Mouse (Mus musculus): ENCODE results near the gene Epha2. TPM values are rescaled to one million over a fixed set of nuclear protein-coding genes. Genes with fewer than 3 reads are reported as not detected.
A peak's percentile ranks its signal among the peaks of the same experiment; 100 is the strongest.

Epha2 gene
- polyA plus RNA-seq, 1 experiment from 2014 or later, result 3.9 TPM

- TF ChIP-seq CTCF (IDR thresholded peaks at IDR 0.05; ENCODE audit: low read depth), result no peak
- TF ChIP-seq EP300 (optimal IDR thresholded peaks at IDR 0.05), result no peak
- H3K9ac ChIP-seq (ENCODE audit: low read length), result no peak overlapping the region
- ATAC-seq (ENCODE audit: low FRiP score, low TSS enrichment), result no peak
- H3K27me3 ChIP-seq (ENCODE audit: control insufficient read depth, insufficient read depth, low read length), result no peaks in the 10 kb centered on the region
- no peak overlapping the region for H3K4me3 ChIP-seq (ENCODE audit: low read depth, low read length)
- peaks cover 9% of the 10 kb centered on the region for H3K4me1 ChIP-seq (replicated peaks; ENCODE audit: control insufficient read depth, insufficient read depth)
- 80% methylated on average over 17 of the region's 18 CpGs for WGBS
- H3K27ac ChIP-seq (replicated peaks), result no peak overlapping the region
- no peak for DNase-seq (ENCODE audit: low spot score)
- H3K36me3 ChIP-seq (ENCODE audit: control insufficient read depth, insufficient read depth, low read length), result no peaks in the 10 kb centered on the region; the same call in 1 of the 2 replicates
- no peak overlapping the region for H3K4me2 ChIP-seq (replicated peaks; ENCODE audit: low read depth)
- no peaks in the 10 kb centered on the region for H3K9me3 ChIP-seq (ENCODE audit: control insufficient read depth, low read length)
Observed at GRCm38 (mm10) chr4:141316498-141317180, 15.6 kb downstream of the Epha2 start.

- WGBS, result 83% methylated on average over 7 of the region's 7 CpGs
- ATAC-seq (ENCODE audit: low FRiP score, low TSS enrichment), result no peak
- peaks cover 5% of the 10 kb centered on the region; the same call in 1 of the 2 replicates for H3K4me1 ChIP-seq (replicated peaks; ENCODE audit: control insufficient read depth, insufficient read depth)
Observed at GRCm38 (mm10) chr4:141317914-141318313, 16.9 kb downstream of the Epha2 start.

GRCm38 (mm10) chr4:141322526-141322925 lies 21.5 kb downstream of the Epha2 start:
- no peak for ATAC-seq (ENCODE audit: low FRiP score, low TSS enrichment)
- peaks cover 16% of the 10 kb centered on the region for H3K36me3 ChIP-seq (ENCODE audit: control insufficient read depth, insufficient read depth, low read length)

More at GRCm38 (mm10) chr4:141317914-141318313, 16.9 kb downstream of the Epha2 start:
- no peaks in the 10 kb centered on the region for H3K9me3 ChIP-seq (ENCODE audit: control insufficient read depth, low read length)
- TF ChIP-seq CTCF (IDR thresholded peaks at IDR 0.05; ENCODE audit: low read depth) (no peak), EP300 (optimal IDR thresholded peaks at IDR 0.05) (no peak)
- no peak overlapping the region for H3K4me3 ChIP-seq (ENCODE audit: low read depth, low read length)
- no peak overlapping the region for H3K9ac ChIP-seq (ENCODE audit: low read length)
- H3K4me2 ChIP-seq (replicated peaks; ENCODE audit: low read depth), result no peak overlapping the region
- H3K36me3 ChIP-seq (ENCODE audit: control insufficient read depth, insufficient read depth, low read length), result peaks cover 6% of the 10 kb centered on the region
- H3K27ac ChIP-seq (replicated peaks), result no peak overlapping the region
- DNase-seq (ENCODE audit: low spot score), result no peak
- no peaks in the 10 kb centered on the region for H3K27me3 ChIP-seq (ENCODE audit: control insufficient read depth, insufficient read depth, low read length)

GRCm38 (mm10) chr4:141324771-141325191 lies 23.7 kb downstream of the Epha2 start:
- Histone ChIP-seq H3K27ac (replicated peaks) (no peak overlapping the region), H3K4me3 (ENCODE audit: low read depth, low read length) (no peak overlapping the region), H3K4me2 (replicated peaks; ENCODE audit: low read depth) (no peak overlapping the region), H3K9me3 (ENCODE audit: control insufficient read depth, low read length) (no peaks in the 10 kb centered on the region), H3K36me3 (ENCODE audit: control insufficient read depth, insufficient read depth, low read length) (peaks cover 16% of the 10 kb centered on the region), H3K9ac (ENCODE audit: low read length) (no peak overlapping the region), H3K27me3 (ENCODE audit: control insufficient read depth, insufficient read depth, low read length) (no peaks in the 10 kb centered on the region), H3K4me1 (replicated peaks; ENCODE audit: control insufficient read depth, insufficient read depth) (no peaks in the 10 kb centered on the region)
- no peak for TF ChIP-seq EP300 (optimal IDR thresholded peaks at IDR 0.05)
- WGBS, result 66% methylated on average over 6 of the region's 6 CpGs
- ATAC-seq (ENCODE audit: low FRiP score, low TSS enrichment) (no peak), DNase-seq (ENCODE audit: low spot score) (no peak)

More at GRCm38 (mm10) chr4:141322526-141322925, 21.5 kb downstream of the Epha2 start:
- Histone ChIP-seq H3K4me1 (replicated peaks; ENCODE audit: control insufficient read depth, insufficient read depth) (no peaks in the 10 kb centered on the region), H3K4me3 (ENCODE audit: low read depth, low read length) (no peak overlapping the region), H3K27ac (replicated peaks) (no peak overlapping the region), H3K27me3 (ENCODE audit: control insufficient read depth, insufficient read depth, low read length) (no peaks in the 10 kb centered on the region), H3K9me3 (ENCODE audit: control insufficient read depth, low read length) (no peaks in the 10 kb centered on the region), H3K9ac (ENCODE audit: low read length) (no peak overlapping the region), H3K4me2 (replicated peaks; ENCODE audit: low read depth) (no peak overlapping the region)
- no peak for DNase-seq (ENCODE audit: low spot score)
- 83% methylated on average over 11 of the region's 11 CpGs for WGBS
- TF ChIP-seq EP300 (optimal IDR thresholded peaks at IDR 0.05) (no peak), CTCF (IDR thresholded peaks at IDR 0.05; ENCODE audit: low read depth) (no peak)

GRCm38 (mm10) chr4:141325636-141326035 lies 24.6 kb downstream of the Epha2 start:
- no peak overlapping the region for H3K4me2 ChIP-seq (replicated peaks; ENCODE audit: low read depth)
- no peaks in the 10 kb centered on the region for H3K9me3 ChIP-seq (ENCODE audit: control insufficient read depth, low read length)
- 55% methylated on average over 15 of the region's 15 CpGs for WGBS
- H3K4me1 ChIP-seq (replicated peaks; ENCODE audit: control insufficient read depth, insufficient read depth), result no peaks in the 10 kb centered on the region
- no peak overlapping the region for H3K9ac ChIP-seq (ENCODE audit: low read length)
- ATAC-seq (ENCODE audit: low FRiP score, low TSS enrichment) (no peak), DNase-seq (ENCODE audit: low spot score) (no peak)
- no peak for TF ChIP-seq EP300 (optimal IDR thresholded peaks at IDR 0.05)
- no peak for TF ChIP-seq CTCF (IDR thresholded peaks at IDR 0.05; ENCODE audit: low read depth)
- no peaks in the 10 kb centered on the region for H3K27me3 ChIP-seq (ENCODE audit: control insufficient read depth, insufficient read depth, low read length)
- no peak overlapping the region for H3K4me3 ChIP-seq (ENCODE audit: low read depth, low read length)
- peak overlapping the region; percentile 35; the same call in 1 of the 2 replicates for H3K27ac ChIP-seq (replicated peaks)
- H3K36me3 ChIP-seq (ENCODE audit: control insufficient read depth, insufficient read depth, low read length), result peaks cover 16% of the 10 kb centered on the region

GRCm38 (mm10) chr4:141327075-141327474 lies 26.0 kb downstream of the Epha2 start:
- H3K36me3 ChIP-seq (ENCODE audit: control insufficient read depth, insufficient read depth, low read length), result peaks cover 14% of the 10 kb centered on the region; the same call in 1 of the 2 replicates
- TF ChIP-seq EP300 (optimal IDR thresholded peaks at IDR 0.05) (no peak), CTCF (IDR thresholded peaks at IDR 0.05; ENCODE audit: low read depth) (no peak)
- ATAC-seq (ENCODE audit: low FRiP score, low TSS enrichment), result no peak
- H3K9ac ChIP-seq (ENCODE audit: low read length), result no peak overlapping the region
- H3K9me3 ChIP-seq (ENCODE audit: control insufficient read depth, low read length), result no peaks in the 10 kb centered on the region
- no peaks in the 10 kb centered on the region for H3K27me3 ChIP-seq (ENCODE audit: control insufficient read depth, insufficient read depth, low read length)
- no peak overlapping the region for H3K4me3 ChIP-seq (ENCODE audit: low read depth, low read length)
- WGBS, result 77% methylated on average over 4 of the region's 4 CpGs
- H3K4me1 ChIP-seq (replicated peaks; ENCODE audit: control insufficient read depth, insufficient read depth), result no peaks in the 10 kb centered on the region
- no peak overlapping the region for H3K27ac ChIP-seq (replicated peaks)
- no peak for DNase-seq (ENCODE audit: low spot score)
- no peak overlapping the region for H3K4me2 ChIP-seq (replicated peaks; ENCODE audit: low read depth)

Measured in stomach, postnatal 0 days (tissue).